Mouse (Mus musculus) macrophage (primary cell): ENCODE measurements around the gene Zdhhc7. TPM values are rescaled to one million over a fixed set of nuclear protein-coding genes. Genes with fewer than 3 reads are reported as not detected.

Source experiments
- H3K27ac ChIP-seq: fragments of 350-480 bp; formaldehyde crosslinking; 2 replicates; pipeline ENCODE4 v1.9.0; 2021
- H3K36me3 ChIP-seq: fragments of 350-480 bp; formaldehyde crosslinking; 2 replicates; pipeline ENCODE4 v1.9.0; 2021; ENCODE audit errors: inconsistent target
- H3K4me3 ChIP-seq: fragments of 350-480 bp; formaldehyde crosslinking; 2 replicates; pipeline ENCODE4 v1.9.0; 2021; ENCODE audit errors: inconsistent target
- H3K79me2 ChIP-seq: fragments of 350-480 bp; formaldehyde crosslinking; 2 replicates; pipeline ENCODE4 v1.9.0; 2021; ENCODE audit errors: inconsistent target
- WGBS: methylation state at CpG from one replicate; pipeline ENCODE4 v1.1.7; 2026; ENCODE audit warnings: inconsistent platforms; ENCODE audit not compliant: missing documents; 5-methylcytosine and 5-hydroxymethylcytosine counted together
- polyA plus RNA-seq: library from polyadenylated mRNA; stranded (reverse); fragments of 250-400 nt; gene quantifications from 3 replicates; pipeline ENCODE4 v1.2.4, GENCODE M21; 2018; ENCODE audit warnings: inconsistent platforms
- total RNA-seq, 78 experiments: library from RNA; depleted of rRNA; stranded (reverse); fragments of 250-400 nt; gene quantifications; 1 replicate in 9 of 78; 2 replicates in 24 of 78; 3 replicates in 43 of 78; 4 replicates in 2 of 78; pipeline ENCODE4 v1.2.4; 2018; ENCODE audit warnings: inconsistent platforms in 56 of 78

Zdhhc7 gene
- total RNA-seq (2018; cell fraction: chromatin; rRNA removed) = 10 to 100 TPM in 22 of 26 experiments, 1 to 10 TPM in 4; 5.8 to 47.9 (median 19.9) TPM
- total RNA-seq (2018; cell fraction: cytosol; rRNA removed) = 10 to 100 TPM; 16.4 to 44.2 (median 33.9) TPM
- 10 to 100 TPM; 12.3 to 55.8 (median 27.6) TPM for total RNA-seq (2018; cell fraction: nucleus; rRNA removed)
- polyA plus RNA-seq = 18.5 to 34.0 TPM (median 27.8 TPM) in 3 replicates

DNA sequence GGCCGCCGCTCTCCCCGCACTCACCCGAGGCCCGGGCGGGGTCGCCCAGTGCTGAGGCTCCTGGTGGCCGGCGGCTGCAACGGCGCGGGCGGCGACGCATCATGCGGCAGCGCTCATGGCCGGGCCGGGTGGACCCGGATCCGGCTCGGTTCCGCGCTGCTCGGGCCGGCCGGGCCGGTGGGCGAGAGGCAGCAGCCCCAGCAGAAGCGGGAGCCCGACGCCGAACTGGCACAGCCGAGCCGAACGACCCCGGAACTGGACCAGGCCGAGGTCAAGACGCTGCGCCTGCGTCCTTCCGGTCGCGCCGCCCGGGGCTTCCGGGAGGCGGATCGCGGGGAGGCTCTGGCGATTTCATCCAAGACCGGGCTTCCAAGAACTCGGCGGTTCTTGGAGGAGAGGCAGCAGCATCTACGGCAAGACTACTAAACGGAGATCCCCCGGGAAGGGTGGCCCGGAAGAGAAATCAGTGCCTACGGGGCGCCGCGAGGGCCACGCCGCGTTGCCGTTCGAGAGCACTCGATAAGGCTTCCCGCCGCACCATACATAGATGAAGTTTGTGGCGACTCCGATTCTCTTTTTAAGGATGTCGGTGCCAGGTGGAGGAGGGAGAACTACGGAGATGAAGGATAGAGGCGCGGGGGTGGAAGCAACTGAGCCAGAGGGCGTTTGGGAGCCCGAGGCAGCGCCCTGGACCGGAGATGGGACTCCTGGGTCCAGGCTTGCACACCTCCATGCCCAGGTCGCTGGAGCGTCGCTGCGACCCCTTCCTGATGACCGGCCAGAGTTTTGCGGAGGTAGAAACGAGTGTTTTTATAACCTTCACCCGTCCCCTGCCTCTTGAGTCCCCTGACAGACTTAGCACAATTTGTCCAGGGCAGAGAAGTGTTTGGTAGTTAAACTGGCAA, at the start of gene Zdhhc7:
Gene Zdhhc7 (minus strand): TSS at position 415 of the 905 bp plus-strand sequence.
- WGBS = under 1% methylated on average over 88 of the region's 88 CpGs
- H3K4me3 ChIP-seq = peak within 1 kb of the TSS; percentile 88
- no peaks in the 10 kb centered on the region for H3K36me3 ChIP-seq
- H3K27ac ChIP-seq = peak within 1 kb of the TSS; percentile 81
- peaks cover 94% of the 10 kb centered on the region for H3K79me2 ChIP-seq

DNA sequence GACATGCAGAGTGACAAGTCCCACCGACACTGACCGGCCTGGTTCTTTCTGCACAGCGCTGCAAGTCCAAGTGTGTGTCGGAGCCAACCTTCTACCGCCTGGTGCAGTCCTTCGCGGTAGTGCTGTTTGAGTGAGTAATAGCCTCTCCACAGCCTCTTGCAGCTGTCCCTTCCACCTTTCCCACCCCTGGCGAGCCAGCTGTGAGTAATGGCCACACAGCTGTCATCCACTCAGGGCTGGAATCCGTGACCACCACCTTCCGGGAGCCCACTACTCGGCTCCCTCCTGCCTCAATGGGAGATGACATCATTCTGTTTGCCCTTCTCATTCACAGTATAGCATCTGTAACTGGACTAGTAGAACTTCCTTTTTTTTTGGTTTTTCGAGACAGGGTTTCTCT, 48.7 kb upstream of the Zdhhc7 start:
- no peaks in the 10 kb centered on the region for H3K79me2 ChIP-seq
- H3K4me3 ChIP-seq = no peak overlapping the region
- H3K36me3 ChIP-seq = peaks cover 31% of the 10 kb centered on the region
- no peak overlapping the region for H3K27ac ChIP-seq
- 68% methylated on average over 12 of the region's 12 CpGs for WGBS

DNA sequence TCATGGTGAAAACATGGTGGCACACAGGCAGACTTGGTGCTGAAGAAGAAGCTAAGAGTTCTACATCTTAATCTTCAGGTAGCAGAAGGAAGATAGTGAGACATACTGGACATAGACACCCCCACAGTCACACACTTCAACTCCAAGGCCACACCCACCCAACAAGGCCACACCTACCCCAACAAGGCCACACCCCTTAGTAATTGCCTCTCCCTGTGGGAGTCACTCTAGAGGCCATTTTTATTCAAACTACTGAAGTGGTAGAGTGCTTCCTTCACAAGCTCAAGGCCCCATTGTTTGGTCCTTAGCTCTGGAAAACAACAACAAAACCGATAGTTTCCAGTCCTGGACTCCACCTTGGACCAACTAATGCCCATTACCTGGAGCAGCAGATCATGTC, 44.8 kb upstream of the Zdhhc7 start:
- H3K79me2 ChIP-seq = peaks cover 25% of the 10 kb centered on the region; the same call in 1 of the 2 replicates
- H3K27ac ChIP-seq = no peak overlapping the region
- WGBS = 100% methylated on average over 1 of the region's 1 CpGs
- peaks cover 19% of the 10 kb centered on the region for H3K36me3 ChIP-seq
- H3K4me3 ChIP-seq = no peak overlapping the region

DNA sequence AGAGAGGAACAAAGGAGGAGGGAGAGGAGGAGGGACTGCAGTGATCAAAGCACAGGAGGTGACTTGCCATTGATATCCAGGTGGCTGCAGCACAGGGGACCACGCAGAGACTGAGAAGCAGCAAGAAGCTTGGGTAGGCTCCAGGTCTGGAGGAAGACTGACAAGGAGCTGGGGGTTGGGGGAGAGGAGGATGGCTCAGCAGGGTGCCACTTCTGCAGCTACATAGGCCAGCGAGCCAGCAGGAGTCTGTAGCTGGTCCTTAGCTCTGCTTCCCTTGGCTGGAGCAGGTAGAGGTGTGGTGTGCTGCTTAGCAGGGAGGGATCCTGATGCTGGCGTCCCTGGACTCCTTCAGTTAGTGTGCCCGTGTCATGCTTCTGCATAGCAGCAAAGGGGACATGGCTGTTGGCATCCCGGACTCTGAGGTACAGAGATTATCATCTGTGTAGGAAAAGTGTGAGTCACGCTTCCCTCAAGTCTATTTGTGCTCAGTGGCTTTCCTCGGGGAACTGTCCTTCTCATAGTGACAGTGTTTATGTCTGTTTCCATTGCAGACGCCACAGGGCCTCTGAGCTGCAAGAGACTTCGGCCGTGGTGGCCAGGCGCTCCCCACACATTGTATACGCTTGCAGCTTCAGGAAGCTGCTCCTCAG, 43.5 kb upstream of the Zdhhc7 start:
- WGBS = 77% methylated on average over 12 of the region's 12 CpGs
- Histone ChIP-seq H3K27ac (no peak overlapping the region), H3K79me2 (peaks cover 31% of the 10 kb centered on the region; the same call in 1 of the 2 replicates), H3K36me3 (peaks cover 19% of the 10 kb centered on the region), H3K4me3 (no peak overlapping the region)

DNA sequence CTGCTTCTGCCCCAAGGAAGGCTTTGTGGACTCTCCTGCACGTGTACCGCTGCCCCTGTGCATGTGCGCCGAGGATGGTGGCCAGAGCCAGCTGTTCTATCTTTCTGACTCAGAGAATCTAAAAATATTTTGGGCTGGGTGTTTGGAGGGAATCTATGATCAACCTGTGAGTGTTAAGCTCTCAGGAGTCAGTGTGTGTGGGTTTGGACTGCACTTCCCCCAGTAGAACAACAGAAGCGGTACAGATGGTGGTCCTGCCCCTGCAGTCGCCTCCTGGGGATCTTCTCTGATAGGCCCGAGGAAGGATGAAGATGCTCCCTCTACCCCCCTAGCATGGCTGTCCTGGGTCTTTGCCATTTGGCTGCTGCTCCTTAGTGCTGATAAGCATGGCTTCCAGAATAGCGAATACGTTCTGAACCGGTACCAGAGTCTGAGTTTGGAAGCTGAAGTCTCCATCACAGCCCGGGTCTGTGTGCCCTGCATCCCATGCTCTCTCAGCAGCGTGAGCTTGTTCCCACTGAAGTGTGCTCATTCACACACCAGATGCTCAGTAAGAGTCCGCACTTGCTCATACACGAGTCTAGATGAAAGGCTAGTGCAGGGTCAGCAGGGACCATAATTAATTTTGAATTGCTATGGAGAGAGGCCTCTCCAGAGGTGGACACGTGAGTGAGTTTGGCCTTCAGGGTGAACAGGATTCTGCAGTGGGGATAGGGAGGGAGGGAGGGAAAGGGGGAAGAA, 42.8 kb upstream of the Zdhhc7 start:
- H3K27ac ChIP-seq = no peak overlapping the region
- H3K4me3 ChIP-seq = no peak overlapping the region
- 94% methylated on average over 15 of the region's 15 CpGs for WGBS
- peaks cover 19% of the 10 kb centered on the region for H3K36me3 ChIP-seq
- H3K79me2 ChIP-seq = peaks cover 38% of the 10 kb centered on the region; the same call in 1 of the 2 replicates

DNA sequence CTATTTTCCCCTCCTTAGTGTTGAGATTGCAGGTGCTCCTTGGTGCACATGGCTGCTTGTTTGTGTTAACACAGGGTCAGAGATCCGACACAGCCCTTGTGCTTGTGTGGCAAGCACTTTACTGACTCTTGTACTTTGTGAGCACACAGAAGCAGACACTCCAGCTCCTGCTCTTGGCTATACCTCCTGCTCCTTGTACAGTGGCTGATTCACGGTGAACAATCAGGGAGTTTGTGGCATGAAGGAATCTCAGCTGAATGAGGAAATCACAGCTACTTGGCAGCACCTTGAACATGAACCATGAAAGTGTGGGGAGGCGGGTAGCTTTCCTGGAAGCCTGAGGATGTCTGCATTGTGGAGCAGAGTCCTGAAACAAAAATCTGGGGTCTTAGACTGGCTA, 39.5 kb upstream of the Zdhhc7 start:
- H3K27ac ChIP-seq = no peak overlapping the region
- 91% methylated on average over 3 of the region's 3 CpGs for WGBS
- peaks cover 9% of the 10 kb centered on the region; the same call in 1 of the 2 replicates for H3K36me3 ChIP-seq

DNA sequence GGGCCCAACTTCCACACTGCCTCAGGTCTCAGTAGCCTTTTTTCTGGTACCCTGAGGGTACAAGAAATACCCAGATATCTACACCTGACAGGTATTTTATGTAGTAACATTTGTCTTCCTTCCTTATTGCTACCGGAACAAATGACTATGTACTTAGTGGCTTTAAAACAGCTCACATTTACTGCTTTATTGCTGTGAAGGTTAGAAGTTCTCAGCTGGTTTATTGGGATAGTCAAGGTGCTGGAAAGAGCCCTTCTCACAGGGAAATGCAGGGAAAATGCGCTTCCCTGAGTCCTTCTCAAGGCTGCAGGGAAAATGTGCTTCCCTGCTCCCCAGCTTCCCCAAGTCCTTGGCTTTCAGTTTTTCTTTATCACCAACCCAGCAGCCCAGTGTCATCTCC, 37.7 kb upstream of the Zdhhc7 start:
- Histone ChIP-seq H3K79me2 (peaks cover 76% of the 10 kb centered on the region; the same call in 1 of the 2 replicates), H3K36me3 (no peaks in the 10 kb centered on the region), H3K27ac (no peak overlapping the region), H3K4me3 (no peak overlapping the region)
- WGBS = 97% methylated on average over 2 of the region's 2 CpGs

More for the DNA sequence above, 39.5 kb upstream of the Zdhhc7 start:
- H3K79me2 ChIP-seq = peaks cover 65% of the 10 kb centered on the region; the same call in 1 of the 2 replicates
- no peak overlapping the region for H3K4me3 ChIP-seq

DNA sequence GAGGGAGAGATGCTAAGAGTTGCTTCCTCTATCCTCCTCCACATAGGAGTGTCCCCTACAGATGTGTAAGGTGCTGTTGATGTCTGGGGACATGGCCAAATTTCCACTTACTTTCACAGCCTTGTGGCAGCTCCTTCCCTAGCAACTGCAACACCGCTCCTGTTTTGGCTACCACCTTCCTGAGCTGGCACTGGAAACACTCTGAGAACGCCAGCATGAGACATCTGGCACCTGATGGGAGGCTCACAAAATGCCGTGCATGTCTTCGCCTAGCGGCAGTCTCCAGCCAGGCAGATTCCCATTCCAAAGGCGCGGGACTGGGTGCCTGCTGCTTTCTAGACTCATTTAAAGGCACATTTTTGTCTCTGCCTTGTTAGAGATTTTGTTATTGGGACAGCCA, 35.3 kb upstream of the Zdhhc7 start:
- 99% methylated on average over 7 of the region's 7 CpGs for WGBS
- Histone ChIP-seq H3K79me2 (peaks cover 82% of the 10 kb centered on the region; the same call in 1 of the 2 replicates), H3K27ac (no peak overlapping the region), H3K36me3 (no peaks in the 10 kb centered on the region), H3K4me3 (no peak overlapping the region)

DNA sequence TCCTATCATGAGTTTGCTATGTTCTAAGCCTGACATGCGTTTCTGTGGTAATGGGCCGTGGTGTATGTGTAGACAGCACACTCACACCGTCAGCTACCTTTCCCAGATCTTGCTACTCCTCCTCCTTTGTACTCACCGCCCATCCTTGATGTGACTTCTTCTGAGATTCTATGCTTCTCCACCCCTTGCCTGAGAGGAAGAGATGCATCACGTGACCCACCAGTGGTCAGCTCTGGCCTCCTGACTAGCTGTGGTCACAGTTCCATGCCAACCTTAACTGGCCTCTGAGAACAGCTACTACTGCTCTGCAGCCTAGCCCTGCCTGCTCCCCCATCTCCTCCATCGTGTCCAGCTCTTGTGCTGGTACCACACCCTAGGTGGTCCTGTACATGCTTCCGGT, 34.4 kb upstream of the Zdhhc7 start:
- no peaks in the 10 kb centered on the region for H3K36me3 ChIP-seq
- peaks cover 76% of the 10 kb centered on the region; the same call in 1 of the 2 replicates for H3K79me2 ChIP-seq
- H3K4me3 ChIP-seq = no peak overlapping the region
- 97% methylated on average over 7 of the region's 7 CpGs for WGBS
- H3K27ac ChIP-seq = peak overlapping the region; percentile 12; the same call in 1 of the 2 replicates

DNA sequence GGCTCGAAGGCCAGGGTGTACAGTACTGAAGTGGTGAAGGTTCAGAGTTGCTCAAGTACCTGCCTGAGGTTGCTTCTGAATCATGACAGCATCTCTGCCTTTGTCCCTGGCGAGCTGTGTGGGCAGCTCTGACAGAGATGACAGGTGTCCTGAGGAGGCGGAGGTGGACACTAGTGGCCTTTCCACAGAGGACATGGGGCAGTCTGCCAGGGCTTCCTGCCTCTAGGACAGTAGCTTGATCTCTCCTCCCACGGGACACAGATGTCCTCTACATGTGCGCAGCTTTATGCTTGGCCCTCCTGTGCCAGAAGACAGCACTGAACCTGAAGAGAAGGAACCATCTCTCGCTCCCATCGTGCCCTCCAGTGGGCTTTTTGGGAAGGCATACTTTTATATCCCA, 31.9 kb upstream of the Zdhhc7 start:
- Histone ChIP-seq H3K27ac (no peak overlapping the region), H3K36me3 (no peaks in the 10 kb centered on the region), H3K4me3 (no peak overlapping the region), H3K79me2 (peaks cover 82% of the 10 kb centered on the region)
- 87% methylated on average over 6 of the region's 7 CpGs for WGBS

DNA sequence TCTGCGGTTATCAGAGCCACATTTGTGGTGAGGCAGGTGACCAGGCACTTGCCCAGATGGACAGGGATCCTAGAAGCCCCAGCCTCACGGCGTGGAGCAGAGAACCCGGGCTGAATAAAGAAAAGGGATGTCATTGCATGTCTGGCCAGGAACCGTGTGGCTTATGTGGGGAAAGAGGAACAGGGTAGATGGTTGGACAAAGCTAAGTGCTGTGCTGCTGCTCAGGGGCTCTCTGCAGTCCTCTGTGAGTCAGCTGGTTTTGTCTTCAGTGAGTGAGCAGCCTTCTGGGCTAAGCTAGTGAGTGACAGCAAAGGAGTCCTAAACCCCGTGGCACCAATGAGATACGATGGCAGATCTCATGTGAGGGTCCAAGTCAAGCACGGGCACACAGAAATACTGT, 29.9 kb upstream of the Zdhhc7 start:
- Histone ChIP-seq H3K79me2 (peaks cover 85% of the 10 kb centered on the region), H3K36me3 (no peaks in the 10 kb centered on the region), H3K4me3 (no peak overlapping the region), H3K27ac (no peak overlapping the region; the same call in 1 of the 2 replicates)
- under 1% methylated on average over 8 of the region's 8 CpGs for WGBS

DNA sequence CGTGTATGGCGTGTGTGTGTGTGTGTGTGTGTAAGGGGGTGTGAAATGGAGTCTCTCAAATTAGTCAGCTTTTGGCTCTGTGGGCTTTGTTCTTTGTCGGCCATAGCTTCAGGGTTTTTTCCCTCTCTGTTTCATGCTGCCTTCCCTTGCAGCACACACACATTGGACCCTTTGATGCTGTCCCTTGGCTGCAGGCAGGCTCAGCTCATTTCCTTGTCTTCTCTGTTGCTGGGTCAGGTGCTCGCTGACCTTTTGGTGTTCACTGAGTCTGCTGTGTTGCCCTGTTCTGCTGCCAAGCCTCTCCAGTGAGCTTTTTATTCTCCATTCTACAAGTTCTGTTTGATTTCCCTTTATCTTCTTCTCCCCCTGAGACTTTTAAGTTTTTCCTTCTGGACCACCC, 28.3 kb upstream of the Zdhhc7 start:
- Histone ChIP-seq H3K79me2 (peaks cover 89% of the 10 kb centered on the region), H3K36me3 (no peaks in the 10 kb centered on the region), H3K4me3 (no peak overlapping the region), H3K27ac (no peak overlapping the region)
- 95% methylated on average over 4 of the region's 4 CpGs for WGBS

DNA sequence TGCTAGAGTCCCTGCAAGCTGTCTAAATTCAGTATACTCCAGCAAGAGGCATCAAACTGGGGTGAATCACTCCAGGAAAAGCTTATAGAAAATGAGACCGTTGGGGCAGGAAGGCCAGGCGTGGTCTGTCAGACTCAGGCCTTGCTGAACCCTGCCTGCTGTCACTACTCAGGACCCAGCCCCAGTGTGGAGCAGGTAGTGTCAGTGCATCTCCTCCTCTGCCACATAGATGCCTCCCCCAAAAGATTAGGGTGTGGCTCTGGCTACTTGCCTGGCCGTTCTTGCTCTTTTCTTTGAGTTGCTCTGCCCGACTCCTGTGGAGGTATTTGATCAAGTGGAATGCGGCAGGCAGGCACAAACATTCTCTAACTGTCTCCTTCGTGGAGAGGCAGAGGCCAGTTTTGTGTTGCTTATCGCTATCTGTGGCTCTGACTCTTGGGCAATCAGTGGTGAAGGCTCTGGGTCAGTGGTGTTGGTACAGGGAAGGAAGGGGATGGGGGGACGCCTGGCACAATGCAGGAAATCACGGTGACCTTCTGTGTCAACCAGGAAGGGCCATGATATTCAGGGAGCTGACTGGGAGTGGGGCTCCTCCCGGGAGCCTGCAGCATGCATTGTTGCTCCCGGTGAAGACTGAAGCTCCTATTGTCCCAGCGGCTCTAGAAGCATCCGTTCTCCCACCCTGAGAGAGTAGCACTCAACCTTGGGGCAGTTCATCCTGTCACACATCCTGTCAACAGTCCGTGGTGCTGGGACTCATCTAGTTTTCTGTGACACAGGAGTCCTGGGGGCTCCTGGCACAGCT, 25.3 kb upstream of the Zdhhc7 start:
- Histone ChIP-seq H3K79me2 (peaks cover 78% of the 10 kb centered on the region), H3K36me3 (no peaks in the 10 kb centered on the region), H3K4me3 (no peak overlapping the region), H3K27ac (0 out of 2 replicates have a peak overlapping the region, but pooled peaks have one; percentile 7)
- 45% methylated on average over 14 of the region's 14 CpGs for WGBS
